29 mouse cellular contexts compared by ENCODE assay signal in the genomic region with DNA sequence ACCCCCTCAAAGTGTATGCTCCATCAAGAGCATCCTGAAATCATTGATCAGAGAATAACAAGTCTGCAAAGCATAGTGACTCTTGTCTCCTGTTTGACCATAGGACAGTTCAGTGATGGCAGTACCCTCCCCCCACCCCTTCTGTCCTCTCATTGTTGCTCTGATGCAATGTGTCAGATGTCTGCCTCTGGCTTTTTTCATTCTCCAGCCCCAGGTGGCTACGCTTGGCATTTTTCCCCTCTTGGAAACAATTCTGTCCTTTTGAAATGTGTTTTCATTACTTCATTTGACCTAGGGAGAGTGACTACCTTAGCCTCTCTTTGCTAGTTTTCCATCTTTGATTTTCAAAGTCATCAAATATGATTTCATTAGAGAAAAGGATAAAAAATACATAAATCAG.
A peak's percentile ranks its signal among the peaks of the same experiment; 100 is the strongest.
DNase-seq lines count a peak whose midpoint lies in the region; ATAC-seq and TF ChIP-seq lines count a peak whose summit lies in the region.
"Had no signal": no experiment of that assay in that cellular context is flagged by ENCODE, and none has a peak within 500 bp of the region (broad histone marks: within the 10 kb centered on the region; RNA-seq: fewer than 3 reads in every experiment).

No protein-coding gene starts in this region.

- H3K9ac ChIP-seq in midbrain, postnatal 0 days (replicated peaks; ENCODE audit: low read length, poor library complexity, severe bottlenecking) = no peak overlapping the region
- no peak overlapping the region for H3K9ac ChIP-seq in midbrain, embryonic 14.5 days (replicated peaks; ENCODE audit: low read length)
- H3K9ac ChIP-seq: embryonic facial prominence, embryonic 13.5 days; forebrain, embryonic 13.5 days; heart, embryonic 13.5 days; hindbrain, embryonic 14.5 days; intestine, embryonic 15.5 days had no signal

- no peaks in the 10 kb centered on the region for H3K27me3 ChIP-seq in midbrain, postnatal 0 days (ENCODE audit: insufficient read depth, low read length)
- H3K27me3 ChIP-seq in midbrain, embryonic 14.5 days (ENCODE audit: control insufficient read depth, insufficient read depth, low read length) = no peaks in the 10 kb centered on the region
- no peaks in the 10 kb centered on the region for H3K27me3 ChIP-seq in cerebellum, adult 2 months (ENCODE audit: control insufficient read depth, insufficient read depth, low read length)
- H3K27me3 ChIP-seq: CH12.LX; embryonic facial prominence, embryonic 13.5 days; forebrain, embryonic 13.5 days; heart, embryonic 13.5 days; intestine, embryonic 15.5 days; Patski had no signal

- DNase-seq in cerebellum, adult 11-12 months = peak; percentile 51
- no peak for DNase-seq in cerebellum, adult 11 months
- DNase-seq in midbrain, postnatal 0 days (ENCODE audit: low spot score) = peak; percentile 30
- DNase-seq in midbrain, embryonic 14.5 days = no peak
- peak; percentile 43 to 68 for DNase-seq in cerebellum, adult 2 months
- peak; percentile 64 to 67 for DNase-seq in cerebellum, postnatal 10 days
- no peak for DNase-seq in lung, postnatal 10 days
- DNase-seq in layer of hippocampus, postnatal 10 days (ENCODE audit: low spot score in 2 of 2) = no peak
- DNase-seq: adrenal gland, postnatal 10 days; B cell, adult 2 months; embryo, embryonic 11 days; gastrocnemius, postnatal 10 days; gastrocnemius, postnatal 36 days; heart, adult 2 months; heart, postnatal 14 days; heart, postnatal 4 days; kidney, adult 11 months had no signal

- 75% methylated on average over 1 of the region's 1 CpGs for WGBS in midbrain, postnatal 0 days
- WGBS in midbrain, embryonic 14.5 days = 65% methylated on average over 1 of the region's 1 CpGs
- WGBS in cerebellum, adult 2 months = 15% methylated on average over 1 of the region's 1 CpGs

- no peak for TF ChIP-seq POLR2A in cerebellum, adult 2 months (IDR thresholded peaks at IDR 0.05; ENCODE audit: borderline replicate concordance, insufficient read depth, low read length)

- no peak overlapping the region for H3K27ac ChIP-seq in midbrain, postnatal 0 days (ENCODE audit: low read depth, low read length)
- H3K27ac ChIP-seq in midbrain, embryonic 14.5 days (replicated peaks; ENCODE audit: low read depth, low read length) = no peak overlapping the region
- no peak overlapping the region for H3K27ac ChIP-seq in cerebellum, adult 2 months (ENCODE audit: insufficient read depth, low read length)
- H3K27ac ChIP-seq: embryonic facial prominence, embryonic 10.5 days; embryonic facial prominence, embryonic 13.5 days; forebrain, embryonic 13.5 days; heart, adult 2 months; heart, embryonic 10.5 days; heart, embryonic 13.5 days; hindbrain, embryonic 14.5 days; intestine, embryonic 15.5 days had no signal

- no peak overlapping the region for H3K4me3 ChIP-seq in midbrain, postnatal 0 days (ENCODE audit: low read depth, low read length)
- H3K4me3 ChIP-seq in midbrain, embryonic 14.5 days (replicated peaks; ENCODE audit: low read depth, low read length) = no peak overlapping the region
- H3K4me3 ChIP-seq in cerebellum, adult 2 months (replicated peaks; ENCODE audit: insufficient read depth, low read depth, low read length) = no peak overlapping the region
- H3K4me3 ChIP-seq: embryonic facial prominence, embryonic 10.5 days; embryonic facial prominence, embryonic 13.5 days; erythroblast, embryonic 14.5 days; forebrain, embryonic 13.5 days; heart, adult 2 months; heart, embryonic 10.5 days; heart, embryonic 13.5 days; intestine, embryonic 15.5 days had no signal

- H3K4me2 ChIP-seq in midbrain, postnatal 0 days (ENCODE audit: low read depth, low read length, poor library complexity, severe bottlenecking) = no peak overlapping the region
- H3K4me2 ChIP-seq in midbrain, embryonic 14.5 days (ENCODE audit: low read length) = no peak overlapping the region
- H3K4me2 ChIP-seq: embryonic facial prominence, embryonic 13.5 days; forebrain, embryonic 13.5 days; heart, embryonic 13.5 days; hindbrain, embryonic 14.5 days; intestine, embryonic 15.5 days had no signal

- ATAC-seq in midbrain, postnatal 0 days (ENCODE audit: low FRiP score) = no peak
- no peak for ATAC-seq in midbrain, embryonic 14.5 days (ENCODE audit: low FRiP score, low TSS enrichment)
- ATAC-seq: forebrain, embryonic 13.5 days; forebrain, embryonic 16.5 days; intestine, embryonic 15.5 days; Patski had no signal

- no peaks in the 10 kb centered on the region for H3K9me3 ChIP-seq in midbrain, postnatal 0 days (ENCODE audit: low read length)
- no peaks in the 10 kb centered on the region for H3K9me3 ChIP-seq in midbrain, embryonic 14.5 days (ENCODE audit: control insufficient read depth, low read length)
- H3K9me3 ChIP-seq: embryonic facial prominence, embryonic 10.5 days; embryonic facial prominence, embryonic 13.5 days; forebrain, embryonic 13.5 days; heart, embryonic 10.5 days; heart, embryonic 13.5 days; intestine, embryonic 15.5 days had no signal

- H3K4me1 ChIP-seq in midbrain, postnatal 0 days (ENCODE audit: insufficient read depth, low read length) = no peaks in the 10 kb centered on the region
- no peaks in the 10 kb centered on the region for H3K4me1 ChIP-seq in midbrain, embryonic 14.5 days (ENCODE audit: control insufficient read depth, insufficient read depth, low read length)
- H3K4me1 ChIP-seq in cerebellum, adult 2 months (ENCODE audit: control insufficient read depth, insufficient read depth, low read length) = peaks cover 11% of the 10 kb centered on the region; the same call in 1 of the 2 replicates
- H3K4me1 ChIP-seq: forebrain, embryonic 13.5 days; heart, embryonic 10.5 days; heart, embryonic 13.5 days; intestine, embryonic 15.5 days had no signal

- no peaks in the 10 kb centered on the region for H3K36me3 ChIP-seq in midbrain, postnatal 0 days (ENCODE audit: insufficient read depth, low read length)
- no peaks in the 10 kb centered on the region for H3K36me3 ChIP-seq in midbrain, embryonic 14.5 days (ENCODE audit: control insufficient read depth, insufficient read depth, low read length)
- H3K36me3 ChIP-seq: embryonic facial prominence, embryonic 10.5 days; embryonic facial prominence, embryonic 13.5 days; G1E; heart, embryonic 10.5 days; heart, embryonic 13.5 days; intestine, embryonic 15.5 days had no signal

- TF ChIP-seq CTCF in midbrain, postnatal 0 days (IDR thresholded peaks at IDR 0.05) = no peak
- no peak for TF ChIP-seq CTCF in cerebellum, adult 2 months (IDR thresholded peaks at IDR 0.05; ENCODE audit: borderline replicate concordance, insufficient read depth, low read depth, low read length)

Comparison
In these comparisons a context has a peak if more than half of its experiments do, and no peak if none do; other contexts are left out.
1. DNase-seq: peak in cerebellum, adult 11-12 months (single experiment), midbrain, postnatal 0 days (single experiment), cerebellum, adult 2 months (2 of 2) and cerebellum, postnatal 10 days (2 of 2); none in cerebellum, adult 11 months (single experiment), midbrain, embryonic 14.5 days (single experiment), lung, postnatal 10 days (single experiment) and layer of hippocampus, postnatal 10 days (0 of 2).